Mouse (Mus musculus) MEL (cell line): ENCODE data around the gene Anapc4.

Experiments
- CTCF ChIP-seq, 3 experiments: IDR thresholded peaks in 2 of 3; conservative IDR thresholded peaks in 1 of 3; 2 replicates each; pipeline ENCODE4 v1.5.1; 2011 to 2012; ENCODE audit warnings: low read length in 3 of 3, low read depth in 2 of 3, mild to moderate bottlenecking in 2 of 3, improper control_type of control experiment in 1 of 3, inconsistent platforms in 1 of 3, mixed read lengths in 1 of 3, moderate library complexity in 1 of 3; ENCODE audit not compliant: control insufficient read depth in 1 of 3, insufficient read depth in 1 of 3, poor library complexity in 1 of 3, severe bottlenecking in 1 of 3
- EP300 ChIP-seq, 2 experiments: IDR thresholded peaks; 2 replicates each; pipeline ENCODE4 v1.6.1; 2011; ENCODE audit warnings: improper control_type of control experiment in 2 of 2, low read length in 2 of 2, low read depth in 1 of 2, mild to moderate bottlenecking in 1 of 2
- HCFC1 ChIP-seq: IDR thresholded peaks from 2 replicates; pipeline ENCODE4 v1.6.1; 2012; ENCODE audit warnings: low read depth, mild to moderate bottlenecking, inconsistent platforms, low read length, improper control_type of control experiment, moderate library complexity
- NRF1 ChIP-seq: IDR thresholded peaks from 2 replicates; pipeline ENCODE4 v1.6.1; 2014; ENCODE audit warnings: low read depth, mild to moderate bottlenecking, inconsistent platforms, low read length, improper control_type of control experiment, moderate library complexity; ENCODE audit not compliant: poor library complexity, insufficient read depth, severe bottlenecking
- UBTF ChIP-seq: IDR thresholded peaks from 2 replicates; pipeline ENCODE4 v1.6.1; 2012; ENCODE audit warnings: low read depth, mild to moderate bottlenecking, inconsistent platforms, low read length, improper control_type of control experiment, moderate library complexity, borderline replicate concordance; ENCODE audit not compliant: insufficient read depth

DNA sequence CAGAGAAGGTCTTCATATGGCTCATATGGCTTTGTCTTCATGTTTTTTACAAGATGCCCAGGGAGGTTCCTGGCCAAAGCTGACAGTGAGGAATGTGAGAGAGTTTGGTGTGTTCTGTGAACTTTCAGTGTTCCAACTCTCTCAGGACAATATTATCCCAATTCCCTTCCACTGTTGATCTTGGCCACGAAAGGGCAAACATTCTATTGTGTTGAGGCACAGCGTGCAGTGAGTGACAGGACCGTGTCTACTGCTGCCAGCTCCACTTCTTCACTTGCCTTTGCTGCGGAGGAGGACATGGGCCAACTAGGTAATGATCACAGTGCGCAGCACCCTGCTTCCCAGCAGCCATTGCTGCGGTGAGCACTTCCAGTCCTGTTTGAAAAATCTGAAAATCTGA is 82.4 kb downstream of the Anapc4 start:
- TF ChIP-seq NRF1 (no peak), UBTF (no peak), HCFC1 (no peak), CTCF (IDR thresholded peaks at IDR 0.05 in 2 of 3, conservative IDR thresholded peaks at IDR 0.05 in 1 of 3; ENCODE audit: control insufficient read depth in 1 of 3, insufficient read depth in 1 of 3, low read depth in 2 of 3, low read length in 3 of 3, poor library complexity in 1 of 3, severe bottlenecking in 1 of 3) (no peak), EP300 (IDR thresholded peaks at IDR 0.05; ENCODE audit: low read depth in 1 of 2, low read length in 2 of 2) (no peak)
